Mouse (Mus musculus) regulatory T cell (primary cell): ENCODE results near the gene Lce1c.
"Not testable (repeated sequence)": the region's sequence is repeated elsewhere in the genome, so short reads cannot be mapped to it uniquely, and the experiment has no call there.

Experiments
- in situ Hi-C: fragments of 300-600 bp; cut with MboI, MseI; formaldehyde crosslinking; loops from one replicate; pipeline ENCODE4 v1.15.1; 2025; ENCODE audit warnings: high pct_unique_total_duplicates

Lce1c gene

DNA sequence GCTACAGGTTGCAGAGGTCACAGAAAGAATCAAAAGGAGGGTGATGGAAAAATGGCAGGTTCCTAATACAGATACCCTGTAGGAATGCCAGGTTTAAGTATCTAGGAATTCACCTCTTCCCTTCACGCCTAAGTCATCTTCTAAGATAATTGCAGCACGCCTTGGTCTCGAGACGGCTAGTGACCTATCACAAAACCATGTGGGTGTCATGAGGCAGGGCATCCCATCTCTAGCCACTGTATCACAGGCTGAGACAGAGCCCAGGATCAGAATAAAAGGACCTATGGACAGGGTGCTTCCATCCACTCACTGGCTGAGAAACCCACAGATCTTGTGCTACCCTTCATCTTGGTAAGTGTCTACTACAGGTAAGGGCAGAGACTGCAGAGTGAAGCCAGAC is at the start of gene Lce1c:
TSS of gene Lce1c (plus strand) at position 301 of the 400 bp plus-strand sequence.
- in situ Hi-C loops: no loop called here

GRCm38 (mm10) chr3:92637745-92638652 is 41.0 kb upstream of the Lce1c start:
- in situ Hi-C loops: no loop called here

GRCm38 (mm10) chr3:92638653-92638991 is 40.4 kb upstream of the Lce1c start:
- in situ Hi-C loops: no loop called here

GRCm38 (mm10) chr3:92639854-92640253 is 39.2 kb upstream of the Lce1c start:
- in situ Hi-C loops: no loop called here

DNA sequence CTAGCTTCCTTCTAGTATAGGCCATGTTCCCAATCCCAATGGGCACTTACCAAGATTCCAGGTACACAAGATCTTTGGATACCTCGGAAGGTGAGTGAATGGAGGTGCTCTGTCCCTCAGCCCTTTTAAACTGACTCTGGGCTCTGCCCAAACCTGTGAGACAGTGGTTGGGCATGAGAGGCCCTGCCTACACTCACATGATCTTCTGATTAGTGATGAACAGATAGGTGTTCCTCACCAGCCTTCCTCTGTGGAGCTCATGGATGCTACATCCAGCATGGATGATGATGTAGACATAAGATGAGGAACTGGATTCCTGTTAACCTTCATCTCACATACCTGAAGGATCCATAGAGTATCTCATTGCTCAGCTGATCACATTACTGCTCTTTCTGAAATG is 30.8 kb upstream of the Lce1c start, which contains the start of gene Lce1a1:
TSS of gene Lce1a1 (minus strand) at position 101 of the 400 bp plus-strand sequence.
- in situ Hi-C loops: no loop called here

DNA sequence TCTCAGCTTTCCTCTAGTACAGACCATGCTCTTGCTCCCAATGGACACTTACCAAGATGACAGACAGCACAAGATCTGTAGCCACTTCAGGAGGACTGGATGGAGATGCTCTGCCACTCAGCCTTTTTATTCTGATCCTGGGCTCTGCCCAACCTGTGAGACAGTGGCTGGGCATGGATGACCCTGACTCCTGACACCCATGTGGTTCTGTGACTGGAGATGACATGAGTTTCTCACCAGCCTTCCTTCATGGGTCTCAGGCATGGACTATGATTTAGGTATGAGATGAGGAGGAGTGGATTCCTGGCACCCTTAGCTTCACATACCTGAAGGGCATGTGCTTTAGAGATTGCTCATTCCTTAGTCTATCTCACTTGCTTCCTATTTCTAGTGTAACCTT is 22.2 kb upstream of the Lce1c start, which contains the start of gene Lce1b:
TSS of gene Lce1b (minus strand) at position 101 of the 400 bp plus-strand sequence.
- in situ Hi-C loops: no loop called here

DNA sequence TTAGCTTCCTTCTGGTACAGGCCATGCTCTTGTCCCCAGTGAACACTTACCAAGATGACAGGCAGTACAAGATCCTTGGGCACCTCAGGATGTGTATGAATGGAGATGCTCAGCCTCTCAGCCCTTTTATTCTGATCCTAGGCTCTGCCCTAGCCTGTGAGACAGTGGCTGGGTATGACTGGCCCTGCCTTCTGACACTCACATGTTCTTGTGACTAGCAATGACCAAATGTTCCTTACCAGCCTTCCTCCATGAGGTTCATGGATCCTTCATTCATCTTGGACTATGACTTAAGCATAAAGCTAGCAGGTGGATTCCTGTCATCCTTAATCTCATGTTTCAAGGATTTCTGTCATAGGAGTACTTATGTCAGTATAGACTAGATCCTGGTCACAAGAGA is 8.8 kb upstream of the Lce1c start, which contains the start of gene Lce1a2:
TSS of gene Lce1a2 (minus strand) at position 101 of the 400 bp plus-strand sequence.
- in situ Hi-C loops: no loop called here

DNA sequence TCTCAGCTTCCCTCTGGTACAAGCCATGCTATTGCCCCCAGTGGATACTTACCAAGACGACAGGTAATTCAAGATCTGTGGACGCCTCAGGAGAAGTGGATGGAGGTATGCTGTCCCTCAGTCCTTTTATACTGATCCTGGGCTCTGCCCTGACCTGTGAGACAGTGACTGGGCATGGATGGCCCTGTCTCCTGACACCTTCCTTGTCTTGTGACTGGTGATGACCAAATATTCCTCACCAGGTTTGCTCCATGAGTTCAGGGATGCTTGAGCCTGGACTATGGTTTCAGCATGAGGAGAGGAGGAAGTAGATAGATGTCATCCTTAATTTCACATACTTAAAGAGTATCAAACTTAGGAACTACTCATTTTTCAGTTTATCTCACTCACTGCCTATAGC is 8.1 kb downstream of the Lce1c start, which contains the start of gene Lce1d:
TSS of gene Lce1d (minus strand) at position 101 of the 400 bp plus-strand sequence.
- in situ Hi-C loops: no loop called here

DNA sequence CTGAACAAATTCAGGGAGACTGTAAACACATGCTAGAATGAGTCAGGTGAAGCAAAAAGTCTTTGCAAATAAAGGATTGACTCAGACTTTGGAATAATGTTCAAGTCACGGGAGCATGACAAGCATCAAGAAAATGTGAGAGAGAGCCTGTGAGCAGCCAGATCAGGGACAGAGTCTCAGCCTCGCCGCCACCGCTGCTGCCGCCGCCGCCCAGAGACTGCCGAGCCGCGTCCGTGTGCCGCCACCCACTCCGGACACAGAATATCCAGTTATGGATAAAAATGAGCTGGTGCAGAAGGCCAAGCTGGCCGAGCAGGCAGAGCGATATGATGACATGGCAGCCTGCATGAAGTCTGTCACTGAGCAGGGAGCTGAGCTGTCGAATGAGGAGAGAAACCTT is 10.1 kb downstream of the Lce1c start:
- in situ Hi-C loops: not testable (repeated sequence)

GRCm38 (mm10) chr3:92691688-92692087 is 12.6 kb downstream of the Lce1c start:
- in situ Hi-C loops: no loop called here

DNA sequence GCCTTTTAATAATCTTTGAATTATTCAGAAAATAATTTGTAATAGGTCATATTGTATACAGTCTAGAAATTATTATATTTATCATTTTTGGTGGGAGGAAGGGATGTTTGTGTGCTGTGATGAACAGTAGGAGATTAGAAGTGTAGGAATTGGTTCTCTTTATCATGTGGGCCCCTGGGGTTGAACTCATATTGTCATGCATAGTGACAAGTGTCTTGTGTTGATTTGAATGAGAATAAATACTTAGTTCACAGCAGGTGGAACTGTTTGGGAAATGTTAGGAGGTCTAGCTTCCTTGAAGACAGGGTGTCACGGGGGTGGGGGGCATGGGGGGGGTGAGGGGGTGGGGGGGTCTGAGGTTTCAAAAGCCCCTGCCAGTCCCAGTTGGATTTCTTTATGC is 15.6 kb downstream of the Lce1c start:
- in situ Hi-C loops: no loop called here

DNA sequence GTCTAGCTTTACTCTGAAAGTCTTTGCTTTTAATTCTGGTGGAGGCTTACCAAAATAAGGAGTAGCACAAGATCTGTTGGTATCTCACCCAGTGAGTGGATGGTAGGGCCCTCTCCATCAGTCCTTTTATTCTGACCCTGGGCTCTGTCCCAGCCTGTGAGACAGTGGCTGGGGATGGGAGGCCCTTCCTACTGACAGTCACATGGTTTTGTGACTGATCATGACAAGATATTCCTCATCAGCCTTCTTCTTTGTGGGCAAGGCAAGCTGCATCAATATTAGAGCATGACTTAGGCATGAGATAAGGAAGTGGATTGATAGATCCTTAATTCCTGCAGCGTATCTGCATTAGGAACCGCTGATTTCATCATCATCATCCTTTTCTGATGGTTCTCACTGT is 29.9 kb downstream of the Lce1c start, which contains the start of gene Lce1e:
TSS of gene Lce1e (minus strand) at position 101 of the 400 bp plus-strand sequence.
- in situ Hi-C loops: no loop called here

GRCm38 (mm10) chr3:92715122-92715521 is 36.1 kb downstream of the Lce1c start:
- in situ Hi-C loops: no loop called here

DNA sequence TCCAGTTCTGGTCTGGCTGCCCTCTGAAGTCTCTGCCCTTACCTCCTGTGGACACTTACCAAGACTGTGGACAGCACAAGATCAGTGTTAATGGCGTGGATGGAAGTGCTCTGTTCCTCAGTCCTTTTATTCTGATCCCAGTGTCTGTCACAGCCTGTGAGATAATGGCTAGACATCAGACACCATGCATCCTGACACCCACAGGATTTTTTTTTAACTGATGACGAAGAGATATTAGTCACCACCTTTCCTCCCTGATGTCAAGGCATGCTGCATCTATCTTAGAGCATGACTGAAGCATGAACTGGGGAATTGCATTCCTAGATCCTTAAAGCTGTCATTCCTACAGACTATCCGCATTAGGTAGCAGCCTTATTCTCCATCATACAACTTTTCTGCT is 41.2 kb downstream of the Lce1c start, which contains the start of gene Lce1f:
TSS of gene Lce1f (minus strand) at position 101 of the 400 bp plus-strand sequence.
- in situ Hi-C loops: no loop called here

GRCm38 (mm10) chr3:92722631-92723030 is 43.6 kb downstream of the Lce1c start:
- in situ Hi-C loops: no loop called here
